In the genomic region with DNA sequence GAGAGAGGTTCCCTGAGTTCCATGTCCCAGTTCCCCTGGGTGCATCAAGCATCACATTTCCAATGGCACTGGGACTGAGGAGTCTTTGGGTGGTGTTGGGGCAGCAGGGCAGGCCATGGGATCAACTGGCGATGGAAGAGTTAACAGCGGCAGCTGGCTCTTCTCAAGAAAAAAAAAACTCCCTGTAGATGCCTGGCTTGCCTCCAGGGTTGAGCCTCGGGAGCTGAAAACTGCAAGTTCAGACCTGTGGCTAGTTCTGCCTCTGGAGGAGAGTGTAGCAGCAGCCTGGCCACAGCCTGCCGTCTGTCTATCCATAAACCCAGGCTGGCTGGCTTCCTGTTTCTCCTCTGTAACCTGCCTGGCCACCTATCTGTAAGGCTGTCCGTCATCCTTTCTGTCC, we compare ENCODE assay signal across 8 mouse cellular contexts. TPM values are rescaled to one million over a fixed set of nuclear protein-coding genes. Genes with fewer than 3 reads are reported as not detected.
DNase-seq lines count a peak whose midpoint lies in the region; ATAC-seq and TF ChIP-seq lines count a peak whose summit lies in the region.

A gene (plus strand): TSS at position 212 of the 400 bp plus-strand sequence.

- peaks cover 6% of the 10 kb centered on the region; the same call in 1 of the 2 replicates for H3K27me3 ChIP-seq in lung, embryonic 16.5 days (ENCODE audit: control insufficient read depth, insufficient read depth, low read depth, low read length)
- no peaks in the 10 kb centered on the region for H3K27me3 ChIP-seq in thymus, adult 2 months (ENCODE audit: control insufficient read depth, insufficient read depth, low read length)

- TF ChIP-seq CTCF in brain, embryonic 14.5 days (IDR thresholded peaks at IDR 0.05; ENCODE audit: borderline replicate concordance, extremely low read depth, insufficient read depth, insufficient read length), result no peak
- no peak for TF ChIP-seq CTCF in thymus, adult 2 months (IDR thresholded peaks at IDR 0.05; ENCODE audit: borderline replicate concordance, control insufficient read depth, extremely low read depth, insufficient read depth, low read length, poor library complexity)

- H3K4me1 ChIP-seq in lung, embryonic 16.5 days (replicated peaks; ENCODE audit: control insufficient read depth, insufficient read depth, low read length), result peaks cover 27% of the 10 kb centered on the region
- H3K4me1 ChIP-seq in thymus, adult 2 months (replicated peaks; ENCODE audit: control insufficient read depth, insufficient read depth, low read length), result peaks cover 41% of the 10 kb centered on the region

- peak; percentile 79 for DNase-seq in left cerebral cortex, postnatal 4 days
- no peak for DNase-seq in left cerebral cortex, adult 18-20 months (ENCODE audit: low spot score in 2 of 2)
- peak; percentile 74 for DNase-seq in brain, embryonic 14.5 days (ENCODE audit: low read depth)
- DNase-seq in heart, adult 8-10 months (ENCODE audit: low spot score), result peak; percentile 62
- DNase-seq in kidney, adult 18-20 months, result peak; percentile 64
- DNase-seq in thymus, adult 2 months, result peak; percentile 16

- H3K4me3 ChIP-seq in lung, embryonic 16.5 days (ENCODE audit: low read length), result peak within 1 kb of the TSS; percentile 3; the same call in 1 of the 2 replicates
- H3K4me3 ChIP-seq in thymus, adult 2 months (ENCODE audit: control insufficient read depth, insufficient read depth, low read length), result peak within 1 kb of the TSS; percentile 22

- H3K27ac ChIP-seq in lung, embryonic 16.5 days (ENCODE audit: low read length), result 0 out of 2 replicates have a peak within 1 kb of the TSS, but pooled peaks have one; percentile 42
- peak within 1 kb of the TSS; percentile 98 for H3K27ac ChIP-seq in thymus, adult 2 months (ENCODE audit: control insufficient read depth, insufficient read depth, low read length)

- intact Hi-C loops in left cerebral cortex, postnatal 4 days (cut with DNase I), result loop anchor here (10.0 kb wide), 2 partner anchors 116 to 366 kb away; a partner anchor contains a TSS

- H3K9me3 ChIP-seq in lung, embryonic 16.5 days (ENCODE audit: control insufficient read depth, low read length), result no peaks in the 10 kb centered on the region

- no peaks in the 10 kb centered on the region for H3K36me3 ChIP-seq in lung, embryonic 16.5 days (ENCODE audit: control insufficient read depth, insufficient read depth, low read length)
- H3K36me3 ChIP-seq in thymus, adult 2 months (ENCODE audit: control insufficient read depth, insufficient read depth, low read length), result no peaks in the 10 kb centered on the region

- WGBS in lung, embryonic 16.5 days, result 16% methylated on average over 5 of the region's 5 CpGs
- WGBS in thymus, adult 2 months, result 23% methylated on average over 5 of the region's 5 CpGs

- H3K4me2 ChIP-seq in lung, embryonic 16.5 days (ENCODE audit: low read depth, low read length), result peak within 1 kb of the TSS; percentile 37

- ATAC-seq in lung, embryonic 16.5 days (ENCODE audit: low read depth), result peak; percentile 50; the same call in 1 of the 2 replicates
- ATAC-seq in erythroid progenitor cell, adult 5-6 weeks (replicated peaks; ENCODE audit: low FRiP score, poor library complexity, severe bottlenecking), result no peak

- H3K9ac ChIP-seq in lung, embryonic 16.5 days (ENCODE audit: low read length), result peak within 1 kb of the TSS; percentile 29

- no peak for TF ChIP-seq POLR2A in brain, embryonic 14.5 days (IDR thresholded peaks at IDR 0.05; ENCODE audit: borderline replicate concordance, extremely low read depth, insufficient read depth, insufficient read length, poor library complexity, severe bottlenecking)
- no peak for TF ChIP-seq POLR2A in thymus, adult 2 months (IDR thresholded peaks at IDR 0.05; ENCODE audit: control insufficient read depth, extremely low read depth, insufficient read depth, low read length, poor library complexity)

RNA-seq across cellular contexts. Expression of the gene that starts here (rescaled TPM):
- 1 to 10 TPM; 1.9 to 3.0 TPM for total RNA-seq in left cerebral cortex, postnatal 4 days (2021)
- total RNA-seq in left cerebral cortex, adult 18-20 months (2021), result 1 to 10 TPM; 2.2 to 2.9 TPM
- 5.2 and 6.7 TPM in 2 replicates for polyA plus RNA-seq in brain, embryonic 14.5 days (2012; rRNA removed)
- 1 to 10 TPM; 3.4 to 4.9 (median 4.9) TPM for total RNA-seq in heart, adult 8-10 months (2022)
- 2.5 and 5.2 TPM in 2 replicates for polyA plus RNA-seq in lung, embryonic 16.5 days (2015; fragmentation: Nextera tagmentation; extraction: Ambion mirVana)
- 49.5 and 73.6 TPM in 2 replicates for polyA plus RNA-seq in thymus, adult 2 months (2012; rRNA removed)
- total RNA-seq in erythroid progenitor cell, adult 5-6 weeks (2015; ENCODE audit: low replicate concordance), result 1.1 TPM in 1 of 2 replicates, not detected in the other
- 0.39 TPM in 1 of 2 replicates, not detected in the other for total RNA-seq in erythroid progenitor cell, adult 5-6 weeks (2017; ENCODE audit: low replicate concordance)

Comparison
In these comparisons a context has a peak if more than half of its experiments do, and no peak if none do; other contexts are left out.
1. DNase-seq: peak in left cerebral cortex, postnatal 4 days (single experiment), brain, embryonic 14.5 days (single experiment), heart, adult 8-10 months (single experiment), kidney, adult 18-20 months (single experiment) and thymus, adult 2 months (single experiment); none in left cerebral cortex, adult 18-20 months (0 of 2).